Mouse (Mus musculus): ENCODE results near the gene Calhm2.

GRCm38 (mm10) chr19:47149854-47150253 is 11.8 kb upstream of the Calhm2 start:
- TF ChIP-seq CTCF (IDR thresholded peaks at IDR 0.05; ENCODE audit: low read depth) (no peak), EP300 (IDR thresholded peaks at IDR 0.05; ENCODE audit: low read depth) (no peak)

Measured in liver, postnatal 0 days (tissue).